Mouse (Mus musculus) layer of hippocampus, adult 9-11 months (tissue): ENCODE data around the gene Osbpl3.
A peak's percentile ranks its signal among the peaks of the same experiment; 100 is the strongest.

Experiments
- DNase-seq: peaks from one replicate; pipeline ENCODE4 v3.0.0; 2022

Gene Osbpl3

GRCm38 (mm10) chr6:50262310-50262709 is 193.7 kb downstream of the Osbpl3 start:
- no peak for DNase-seq

GRCm38 (mm10) chr6:50261922-50262261 is 194.1 kb downstream of the Osbpl3 start:
- DNase-seq, result no peak

DNA sequence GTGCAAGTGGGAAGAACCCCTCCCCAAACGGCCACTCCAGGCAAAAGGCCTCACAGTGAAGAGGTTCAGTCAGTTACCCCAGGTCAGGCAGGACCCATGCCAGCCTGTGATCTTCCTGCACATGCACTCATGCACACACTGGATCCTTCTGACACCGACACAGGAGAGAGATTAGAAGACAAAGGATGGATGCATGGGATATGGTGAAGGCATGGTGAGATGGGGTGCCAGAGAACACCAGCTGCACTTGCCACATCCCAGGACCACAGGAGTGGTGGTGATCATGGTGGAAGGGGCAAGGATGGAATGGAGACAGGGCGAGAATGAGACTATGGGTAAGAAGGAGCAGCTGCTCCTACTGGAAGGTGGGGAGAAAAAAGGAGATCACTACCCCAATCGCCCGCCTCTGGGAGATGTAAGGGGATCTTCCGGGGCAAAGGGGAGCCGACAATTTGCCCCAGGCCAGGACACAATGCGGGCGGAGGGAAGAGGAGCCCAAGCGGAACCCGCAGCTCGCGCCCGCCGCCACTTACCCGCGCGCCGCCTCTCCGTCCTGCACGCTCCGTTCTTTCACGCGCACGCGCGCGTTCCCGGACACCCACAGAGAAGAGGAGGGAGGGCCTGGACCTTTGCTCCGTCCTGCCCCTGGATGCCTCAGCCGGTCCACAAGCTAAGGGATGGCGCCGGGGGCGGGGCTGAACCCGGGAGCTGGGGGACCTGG is 194.6 kb downstream of the Osbpl3 start:
- peak; percentile 84 for DNase-seq

GRCm38 (mm10) chr6:50255356-50255755 is 200.6 kb downstream of the Osbpl3 start:
- DNase-seq, result no peak

DNA sequence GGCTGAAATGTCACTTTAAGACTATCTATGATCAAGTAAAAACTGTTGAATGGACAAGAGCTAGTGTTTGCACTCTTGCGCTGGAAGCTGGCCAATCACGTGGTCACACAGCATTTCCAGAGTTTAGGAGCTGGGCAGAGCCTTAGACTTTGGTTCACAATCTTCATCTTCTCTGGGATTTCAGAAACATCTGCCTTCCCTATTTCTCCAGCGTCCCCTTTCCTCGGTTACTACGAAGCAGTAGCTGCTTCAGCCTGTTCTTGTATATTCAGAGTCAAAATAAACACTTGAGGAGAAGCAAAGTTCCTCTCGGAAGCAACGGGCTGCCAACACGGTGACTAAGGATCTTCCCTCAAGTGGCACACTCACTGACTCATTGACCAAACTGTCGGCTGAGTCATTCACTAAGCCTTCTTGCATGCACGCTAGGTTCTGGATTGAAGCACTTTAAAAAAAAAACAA is 201.2 kb downstream of the Osbpl3 start:
- DNase-seq, result peak; percentile 59

GRCm38 (mm10) chr6:50252690-50253089 is 203.3 kb downstream of the Osbpl3 start:
- peak; percentile 28 for DNase-seq

DNA sequence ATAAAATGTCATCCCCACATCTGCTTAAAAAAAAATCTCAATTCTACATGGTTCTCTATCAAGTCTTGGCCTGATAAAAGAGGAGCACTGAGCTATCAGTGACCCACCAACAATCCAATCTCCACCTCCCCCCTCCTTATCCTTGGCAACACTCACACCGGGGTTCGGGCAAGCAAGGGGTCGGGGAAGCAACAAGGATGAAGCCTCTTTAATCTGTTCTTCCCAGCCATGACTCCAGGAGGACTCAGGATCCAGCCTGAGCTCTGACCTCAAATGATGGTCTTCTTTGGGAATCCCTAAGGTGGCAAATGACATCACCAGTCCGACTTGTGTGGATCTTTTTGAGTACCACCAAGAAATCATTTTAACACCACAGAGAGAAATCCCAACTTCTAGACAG is 208.2 kb downstream of the Osbpl3 start:
- DNase-seq, result no peak

- DNase-seq, result no peak
Measured at GRCm38 (mm10) chr6:50247356-50247755, 208.6 kb downstream of the Osbpl3 start.

- DNase-seq, result no peak
Measured at GRCm38 (mm10) chr6:50244967-50245366, 211.0 kb downstream of the Osbpl3 start.

- no peak for DNase-seq
Measured at GRCm38 (mm10) chr6:50244126-50244525, 211.9 kb downstream of the Osbpl3 start.
